Mouse (Mus musculus) MEL (cell line): ENCODE measurements around the gene Cdk2ap2. TPM values are rescaled to one million over a fixed set of nuclear protein-coding genes. Genes with fewer than 3 reads are reported as not detected.

Experiments
- DNase-seq: peaks from one replicate; pipeline ENCODE4 v3.0.0; 2011; ENCODE audit warnings: low read depth, low spot score
- H3K27ac ChIP-seq: 2 replicates; pipeline ENCODE4 v1.5.1; 2012; ENCODE audit warnings: low read depth, mild to moderate bottlenecking, control low read depth, low read length, moderate library complexity; ENCODE audit not compliant: control insufficient read depth
- H3K27me3 ChIP-seq, 2 experiments: fragments of 150-350 bp in 1 of 2; sonication (generic) in 1 of 2; 2 replicates each; pipeline ENCODE4 v1.6.1; 2012; ENCODE audit warnings: low read length in 2 of 2, mild to moderate bottlenecking in 2 of 2, improper control_type of control experiment in 1 of 2, moderate library complexity in 1 of 2; ENCODE audit not compliant: insufficient read depth in 2 of 2, control insufficient read depth in 1 of 2
- H3K36me3 ChIP-seq, 2 experiments: 2 replicates each; pipeline ENCODE4 v1.6.1; 2012 to 2014; ENCODE audit warnings: low read length in 2 of 2, improper control_type of control experiment in 1 of 2, inconsistent platforms in 1 of 2, mild to moderate bottlenecking in 1 of 2; ENCODE audit not compliant: insufficient read depth in 2 of 2, control insufficient read depth in 1 of 2
- H3K4me1 ChIP-seq, 2 experiments: fragments of 150-350 bp in 1 of 2; sonication (generic) in 1 of 2; 2 replicates each; pipeline ENCODE4 v1.6.1; 2012; ENCODE audit warnings: low read length in 2 of 2, improper control_type of control experiment in 1 of 2, mild to moderate bottlenecking in 1 of 2; ENCODE audit not compliant: insufficient read depth in 2 of 2, control insufficient read depth in 1 of 2
- H3K4me3 ChIP-seq, 2 experiments: fragments of 150-350 bp in 1 of 2; sonication (generic) in 1 of 2; 2 replicates each; pipeline ENCODE4 v1.5.1; 2012; ENCODE audit warnings: low read depth in 2 of 2, low read length in 2 of 2, mild to moderate bottlenecking in 2 of 2, moderate library complexity in 2 of 2, control low read depth in 1 of 2, improper control_type of control experiment in 1 of 2; ENCODE audit not compliant: control insufficient read depth in 1 of 2, insufficient read depth in 1 of 2
- H3K79me2 ChIP-seq: 2 replicates; pipeline ENCODE4 v1.6.1; 2012; ENCODE audit warnings: mild to moderate bottlenecking, low read length, moderate library complexity; ENCODE audit not compliant: control insufficient read depth, poor library complexity, insufficient read depth
- H3K9ac ChIP-seq: 2 replicates; pipeline ENCODE4 v1.6.1; 2012; ENCODE audit warnings: low read depth, mild to moderate bottlenecking, control low read depth, low read length, moderate library complexity; ENCODE audit not compliant: control insufficient read depth, poor library complexity, severe bottlenecking
- H3K9me3 ChIP-seq: fragments of 150-350 bp; sonication (generic); replicated peaks from 2 replicates; pipeline ENCODE4 v1.6.1; 2012; ENCODE audit warnings: mild to moderate bottlenecking, low read length, improper control_type of control experiment, moderate library complexity; ENCODE audit not compliant: insufficient read depth
- BHLHE40 ChIP-seq: IDR thresholded peaks from 2 replicates; pipeline ENCODE4 v1.6.1; 2012; ENCODE audit warnings: low read depth, mild to moderate bottlenecking, inconsistent platforms, low read length, improper control_type of control experiment, borderline replicate concordance
- CHD1 ChIP-seq: IDR thresholded peaks from 2 replicates; pipeline ENCODE4 v1.6.1; 2012; ENCODE audit warnings: low read depth, mild to moderate bottlenecking, inconsistent platforms, low read length, improper control_type of control experiment
- E2F4 ChIP-seq: IDR thresholded peaks from 2 replicates; pipeline ENCODE4 v1.6.1; 2011; ENCODE audit warnings: low read depth, low read length, improper control_type of control experiment, borderline replicate concordance
- ELF1 ChIP-seq: IDR thresholded peaks from 2 replicates; pipeline ENCODE4 v1.6.1; 2014; ENCODE audit warnings: low read depth, mild to moderate bottlenecking, inconsistent platforms, low read length, improper control_type of control experiment, moderate library complexity
- EP300 ChIP-seq, 2 experiments: IDR thresholded peaks; 2 replicates each; pipeline ENCODE4 v1.6.1; 2011; ENCODE audit warnings: improper control_type of control experiment in 2 of 2, low read length in 2 of 2, low read depth in 1 of 2, mild to moderate bottlenecking in 1 of 2
- ETS1 ChIP-seq: IDR thresholded peaks from 2 replicates; pipeline ENCODE4 v1.6.1; 2012; ENCODE audit warnings: low read depth, mild to moderate bottlenecking, inconsistent platforms, low read length, improper control_type of control experiment, moderate library complexity
- GABPA ChIP-seq: IDR thresholded peaks from 2 replicates; pipeline ENCODE4 v1.6.1; 2012; ENCODE audit warnings: low read depth, mild to moderate bottlenecking, inconsistent platforms, low read length, improper control_type of control experiment, moderate library complexity
- GATA1 ChIP-seq: IDR thresholded peaks from 2 replicates; pipeline ENCODE4 v1.6.1; 2011; ENCODE audit warnings: low read depth, low read length, improper control_type of control experiment
- HCFC1 ChIP-seq: IDR thresholded peaks from 2 replicates; pipeline ENCODE4 v1.6.1; 2012; ENCODE audit warnings: low read depth, mild to moderate bottlenecking, inconsistent platforms, low read length, improper control_type of control experiment, moderate library complexity
- JUND ChIP-seq: IDR thresholded peaks from 2 replicates; pipeline ENCODE4 v1.6.1; 2011; ENCODE audit warnings: low read depth, mild to moderate bottlenecking, improper control_type of control experiment, low read length
- KAT2A ChIP-seq: conservative IDR thresholded peaks from 2 replicates; pipeline ENCODE4 v1.6.1; 2012; ENCODE audit warnings: low read depth, low read length, improper control_type of control experiment, inconsistent platforms
- MAFK ChIP-seq: IDR thresholded peaks from 2 replicates; pipeline ENCODE4 v1.6.1; 2011; ENCODE audit warnings: low read depth, mild to moderate bottlenecking, low read length, improper control_type of control experiment, borderline replicate concordance
- MAX ChIP-seq: IDR thresholded peaks from 2 replicates; pipeline ENCODE4 v1.6.1; 2011; ENCODE audit warnings: low read length, improper control_type of control experiment
- MAZ ChIP-seq: IDR thresholded peaks from 2 replicates; pipeline ENCODE4 v1.6.1; 2012; ENCODE audit warnings: low read depth, mild to moderate bottlenecking, inconsistent platforms, low read length, improper control_type of control experiment
- MEF2A ChIP-seq: IDR thresholded peaks from 2 replicates; pipeline ENCODE4 v1.6.1; 2014; ENCODE audit warnings: low read depth, mild to moderate bottlenecking, inconsistent platforms, low read length, improper control_type of control experiment; ENCODE audit not compliant: poor library complexity, insufficient replicate concordance, severe bottlenecking; ENCODE audit errors: extremely low read depth
- MYB ChIP-seq: IDR thresholded peaks from 2 replicates; pipeline ENCODE4 v1.6.1; 2011; ENCODE audit warnings: mild to moderate bottlenecking, low read depth, low read length, improper control_type of control experiment
- MYC ChIP-seq: IDR thresholded peaks from 2 replicates; pipeline ENCODE4 v1.6.1; 2011; ENCODE audit warnings: low read depth, mild to moderate bottlenecking, low read length, improper control_type of control experiment, moderate library complexity
- NELFE ChIP-seq: IDR thresholded peaks from 2 replicates; pipeline ENCODE4 v1.6.1; 2011; ENCODE audit warnings: low read depth, low read length, improper control_type of control experiment
- NRF1 ChIP-seq: IDR thresholded peaks from 2 replicates; pipeline ENCODE4 v1.6.1; 2014; ENCODE audit warnings: low read depth, mild to moderate bottlenecking, inconsistent platforms, low read length, improper control_type of control experiment, moderate library complexity; ENCODE audit not compliant: poor library complexity, insufficient read depth, severe bottlenecking
- POLR2A ChIP-seq, 2 experiments: IDR thresholded peaks; 2 replicates each; pipeline ENCODE4 v1.6.1; 2011 to 2012; ENCODE audit warnings: low read length in 2 of 2, mild to moderate bottlenecking in 2 of 2, control low read depth in 1 of 2, improper control_type of control experiment in 1 of 2, low read depth in 1 of 2, moderate library complexity in 1 of 2; ENCODE audit not compliant: control insufficient read depth in 1 of 2, insufficient read depth in 1 of 2, poor library complexity in 1 of 2
- POLR2AphosphoS5 ChIP-seq: IDR thresholded peaks from 2 replicates; pipeline ENCODE4 v1.6.1; 2012; ENCODE audit warnings: low read depth, borderline replicate concordance, mild to moderate bottlenecking, inconsistent platforms, low read length, moderate library complexity, mixed read lengths
- RAD21 ChIP-seq: IDR thresholded peaks from 2 replicates; pipeline ENCODE4 v1.6.1; 2011; ENCODE audit warnings: mild to moderate bottlenecking, low read depth, low read length, improper control_type of control experiment
- RCOR1 ChIP-seq: IDR thresholded peaks from 2 replicates; pipeline ENCODE4 v1.6.1; 2012; ENCODE audit warnings: low read depth, mild to moderate bottlenecking, inconsistent platforms, low read length, improper control_type of control experiment
- SIN3A ChIP-seq: IDR thresholded peaks from 2 replicates; pipeline ENCODE4 v1.6.1; 2012; ENCODE audit warnings: low read length, improper control_type of control experiment, inconsistent platforms
- SMC3 ChIP-seq: IDR thresholded peaks from 2 replicates; pipeline ENCODE4 v1.6.1; 2011; ENCODE audit warnings: low read depth, low read length, improper control_type of control experiment
- TBP ChIP-seq: IDR thresholded peaks from 2 replicates; pipeline ENCODE4 v1.8.0; 2011; ENCODE audit warnings: low read depth, low read length, improper control_type of control experiment
- TCF12 ChIP-seq: IDR thresholded peaks from 2 replicates; pipeline ENCODE4 v1.6.1; 2014; ENCODE audit warnings: low read depth, mild to moderate bottlenecking, inconsistent platforms, low read length, improper control_type of control experiment, moderate library complexity
- UBTF ChIP-seq: IDR thresholded peaks from 2 replicates; pipeline ENCODE4 v1.6.1; 2012; ENCODE audit warnings: low read depth, mild to moderate bottlenecking, inconsistent platforms, low read length, improper control_type of control experiment, moderate library complexity, borderline replicate concordance; ENCODE audit not compliant: insufficient read depth
- USF1 ChIP-seq: IDR thresholded peaks from 2 replicates; pipeline ENCODE4 v1.6.1; 2014; ENCODE audit warnings: low read depth, mild to moderate bottlenecking, inconsistent platforms, low read length, improper control_type of control experiment, moderate library complexity
- ZC3H11A ChIP-seq: IDR thresholded peaks from 2 replicates; pipeline ENCODE4 v1.6.1; 2012; ENCODE audit warnings: low read depth, mild to moderate bottlenecking, inconsistent platforms, low read length, improper control_type of control experiment
- ZKSCAN1 ChIP-seq: IDR thresholded peaks from 2 replicates; pipeline ENCODE4 v1.6.1; 2012; ENCODE audit warnings: low read depth, mild to moderate bottlenecking, inconsistent platforms, low read length, improper control_type of control experiment, moderate library complexity
- ZMIZ1 ChIP-seq: IDR thresholded peaks from 2 replicates; pipeline ENCODE4 v1.6.1; 2012; ENCODE audit warnings: low read depth, mild to moderate bottlenecking, inconsistent platforms, low read length, improper control_type of control experiment, moderate library complexity
- polyA plus RNA-seq, 2 experiments: library from polyadenylated mRNA; stranded (reverse) in 1 of 2; unstranded in 1 of 2; fragments of >175 nt in 1 of 2; fragments of >200 nt in 1 of 2; gene quantifications; 2 replicates each; pipeline versions ENCODE4 v1.2.1 to v1.2.4; 2012; ENCODE audit warnings: low replicate concordance in 2 of 2, low read depth in 1 of 2; ENCODE audit not compliant: insufficient read length in 2 of 2, insufficient read depth in 1 of 2, missing spikeins in 1 of 2
- total RNA-seq: library from RNA; depleted of rRNA; stranded (reverse); fragments of 300-350 nt; gene quantifications from 2 replicates; pipeline ENCODE4 v1.2.3, GENCODE M21; 2012

Gene Cdk2ap2
- total and polyA plus RNA-seq, 3 experiments, result 53.5 to 97.6 TPM; not detected in 1

GRCm38 (mm10) chr19:4113186-4113805 is 16.3 kb downstream of the Cdk2ap2 start (continued):
- TF ChIP-seq NRF1 (no peak), POLR2AphosphoS5 (no peak; the same call in 1 of the 2 replicates), RCOR1 (peak; percentile 70; the same call in 1 of the 2 replicates), NELFE (no peak; the same call in none of the 2 replicates), TBP (peak; percentile 81), GABPA (no peak), POLR2A (IDR thresholded peaks at IDR 0.05; ENCODE audit: control insufficient read depth in 1 of 2, insufficient read depth in 1 of 2, low read depth in 1 of 2, low read length in 2 of 2, poor library complexity in 1 of 2) (peak; percentile 30 to 51; a peak in 1 of 4 replicates), ELF1 (peak; percentile 25; the same call in 1 of the 2 replicates), UBTF (no peak), TCF12 (peak; percentile 97), BHLHE40 (0 out of 2 replicates have a peak, but pooled peaks have one; percentile 22), JUND (peak; percentile 63; the same call in 1 of the 2 replicates), MEF2A (no peak; the same call in 1 of the 2 replicates), MAX (no peak; the same call in 1 of the 2 replicates)
- TF ChIP-seq, all 39 proteins: peak for 18

GRCm38 (mm10) chr19:4113806-4114230 is 16.8 kb downstream of the Cdk2ap2 start:
- DNase-seq, result no peak
- Histone ChIP-seq H3K9me3 (no peaks in the 10 kb centered on the region), H3K27ac (peak overlapping the region; percentile 88), H3K4me3 (peak overlapping the region; percentile 34 to 54), H3K27me3 (no peaks in the 10 kb centered on the region), H3K4me1 (peaks cover 13 to 20% of the 10 kb centered on the region in 2 experiments), H3K9ac (peak overlapping the region; percentile 66), H3K79me2 (peaks cover 2% of the 10 kb centered on the region; the same call in 1 of the 2 replicates), H3K36me3 (peaks cover 2 to 16% of the 10 kb centered on the region in 2 experiments; a peak in 3 of 4 replicates)
- TF ChIP-seq MYB (no peak), ZC3H11A (no peak), HCFC1 (0 out of 2 replicates have a peak, but pooled peaks have one; percentile 9), ETS1 (no peak), CHD1 (no peak), EP300 (IDR thresholded peaks at IDR 0.05; ENCODE audit: low read depth in 1 of 2, low read length in 2 of 2) (no peak), MYC (no peak), KAT2A (no peak), ZMIZ1 (no peak), MAZ (no peak), MAX (0 out of 2 replicates have a peak, but pooled peaks have one; percentile 20), ZKSCAN1 (no peak), SMC3 (no peak), POLR2AphosphoS5 (no peak), MEF2A (no peak), GATA1 (no peak), SIN3A (no peak), ELF1 (no peak), MAFK (no peak), USF1 (peak; percentile 82), RAD21 (no peak), TBP (no peak), POLR2A (IDR thresholded peaks at IDR 0.05; ENCODE audit: control insufficient read depth in 1 of 2, insufficient read depth in 1 of 2, low read depth in 1 of 2, low read length in 2 of 2, poor library complexity in 1 of 2) (0 out of 4 replicates have a peak, but pooled peaks of 1 of the 2 experiments have one; percentile 11), E2F4 (no peak)
